Mouse (Mus musculus): ENCODE results near the gene BC034090.

DNA sequence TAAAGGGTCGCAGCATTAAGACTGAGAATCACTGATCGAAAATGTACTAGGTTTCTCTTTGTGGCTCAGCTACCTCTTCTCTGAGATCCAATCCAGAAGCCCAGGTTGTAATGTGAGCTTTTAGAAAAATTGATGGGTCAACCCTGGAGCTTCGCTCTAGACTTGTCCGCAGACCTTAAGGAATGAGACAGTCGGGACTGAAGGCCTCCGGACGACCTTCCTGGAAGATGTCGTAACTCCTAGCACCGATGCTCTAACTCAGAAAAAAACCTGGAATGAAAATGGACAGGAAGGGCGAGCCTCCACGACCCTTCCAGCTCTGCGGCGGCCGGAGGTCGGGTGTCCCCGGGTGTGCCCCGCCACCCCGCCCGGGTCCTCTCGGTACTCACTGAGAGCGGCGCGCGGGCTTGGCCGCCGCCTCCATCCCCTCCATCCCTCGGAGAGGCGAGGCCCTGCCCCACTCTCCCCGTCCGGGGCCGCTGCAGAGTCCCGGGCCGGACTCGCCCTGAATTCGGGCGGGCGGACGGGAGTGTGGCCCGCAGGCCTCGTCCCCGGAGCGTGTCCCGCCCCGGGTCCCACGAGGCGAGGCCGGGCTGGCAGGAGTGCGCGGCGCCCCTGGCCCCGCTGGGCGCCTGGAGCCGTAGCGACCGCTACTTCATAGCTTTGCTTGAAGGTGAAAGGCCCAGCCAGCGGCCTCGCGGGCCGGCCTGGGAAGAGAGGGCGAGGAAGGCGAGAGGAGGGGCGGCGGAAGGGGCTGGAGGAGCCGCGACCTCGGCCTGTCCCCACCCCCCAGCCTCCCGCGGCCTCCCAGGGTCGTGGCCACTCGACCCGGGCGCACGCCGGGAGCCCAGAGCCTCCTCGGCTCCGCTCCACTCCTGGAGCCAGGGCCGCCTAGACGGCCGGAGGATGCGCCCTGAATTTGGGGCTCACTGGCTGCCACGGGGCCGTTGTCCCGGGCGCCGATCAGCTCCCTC, at the start of gene BC034090:
- no peak for TF ChIP-seq CTCF (conservative IDR thresholded peaks at IDR 0.05; ENCODE audit: low read length)
- no peak for TF ChIP-seq POU5F1 (IDR thresholded peaks at IDR 0.05; ENCODE audit: borderline replicate concordance, low read length)
- TF ChIP-seq NANOG (IDR thresholded peaks at IDR 0.05; ENCODE audit: borderline replicate concordance, low read length): no peak
